Mouse (Mus musculus) MEL (cell line): Measurements from ENCODE around the gene Nprl3.

Source experiments
- CTCF ChIP-seq, 3 experiments: IDR thresholded peaks in 2 of 3; conservative IDR thresholded peaks in 1 of 3; 2 replicates each; pipeline ENCODE4 v1.5.1; 2011 to 2012; ENCODE audit warnings: low read length in 3 of 3, low read depth in 2 of 3, mild to moderate bottlenecking in 2 of 3, improper control_type of control experiment in 1 of 3, inconsistent platforms in 1 of 3, mixed read lengths in 1 of 3, moderate library complexity in 1 of 3; ENCODE audit not compliant: control insufficient read depth in 1 of 3, insufficient read depth in 1 of 3, poor library complexity in 1 of 3, severe bottlenecking in 1 of 3
- EP300 ChIP-seq, 2 experiments: IDR thresholded peaks; 2 replicates each; pipeline ENCODE4 v1.6.1; 2011; ENCODE audit warnings: improper control_type of control experiment in 2 of 2, low read length in 2 of 2, low read depth in 1 of 2, mild to moderate bottlenecking in 1 of 2
- GATA1 ChIP-seq: IDR thresholded peaks from 2 replicates; pipeline ENCODE4 v1.6.1; 2011; ENCODE audit warnings: low read depth, low read length, improper control_type of control experiment
- HCFC1 ChIP-seq: IDR thresholded peaks from 2 replicates; pipeline ENCODE4 v1.6.1; 2012; ENCODE audit warnings: low read depth, mild to moderate bottlenecking, inconsistent platforms, low read length, improper control_type of control experiment, moderate library complexity
- JUND ChIP-seq: IDR thresholded peaks from 2 replicates; pipeline ENCODE4 v1.6.1; 2011; ENCODE audit warnings: low read depth, mild to moderate bottlenecking, improper control_type of control experiment, low read length
- MAFK ChIP-seq: IDR thresholded peaks from 2 replicates; pipeline ENCODE4 v1.6.1; 2011; ENCODE audit warnings: low read depth, mild to moderate bottlenecking, low read length, improper control_type of control experiment, borderline replicate concordance
- MAX ChIP-seq: IDR thresholded peaks from 2 replicates; pipeline ENCODE4 v1.6.1; 2011; ENCODE audit warnings: low read length, improper control_type of control experiment
- MYC ChIP-seq: IDR thresholded peaks from 2 replicates; pipeline ENCODE4 v1.6.1; 2011; ENCODE audit warnings: low read depth, mild to moderate bottlenecking, low read length, improper control_type of control experiment, moderate library complexity
- POLR2A ChIP-seq, 2 experiments: IDR thresholded peaks; 2 replicates each; pipeline ENCODE4 v1.6.1; 2011 to 2012; ENCODE audit warnings: low read length in 2 of 2, mild to moderate bottlenecking in 2 of 2, control low read depth in 1 of 2, improper control_type of control experiment in 1 of 2, low read depth in 1 of 2, moderate library complexity in 1 of 2; ENCODE audit not compliant: control insufficient read depth in 1 of 2, insufficient read depth in 1 of 2, poor library complexity in 1 of 2
- RCOR1 ChIP-seq: IDR thresholded peaks from 2 replicates; pipeline ENCODE4 v1.6.1; 2012; ENCODE audit warnings: low read depth, mild to moderate bottlenecking, inconsistent platforms, low read length, improper control_type of control experiment
- USF1 ChIP-seq: IDR thresholded peaks from 2 replicates; pipeline ENCODE4 v1.6.1; 2014; ENCODE audit warnings: low read depth, mild to moderate bottlenecking, inconsistent platforms, low read length, improper control_type of control experiment, moderate library complexity
- ZNF384 ChIP-seq: IDR thresholded peaks from 2 replicates; pipeline ENCODE4 v1.6.1; 2012; ENCODE audit warnings: low read depth, mild to moderate bottlenecking, inconsistent platforms, low read length, improper control_type of control experiment

DNA sequence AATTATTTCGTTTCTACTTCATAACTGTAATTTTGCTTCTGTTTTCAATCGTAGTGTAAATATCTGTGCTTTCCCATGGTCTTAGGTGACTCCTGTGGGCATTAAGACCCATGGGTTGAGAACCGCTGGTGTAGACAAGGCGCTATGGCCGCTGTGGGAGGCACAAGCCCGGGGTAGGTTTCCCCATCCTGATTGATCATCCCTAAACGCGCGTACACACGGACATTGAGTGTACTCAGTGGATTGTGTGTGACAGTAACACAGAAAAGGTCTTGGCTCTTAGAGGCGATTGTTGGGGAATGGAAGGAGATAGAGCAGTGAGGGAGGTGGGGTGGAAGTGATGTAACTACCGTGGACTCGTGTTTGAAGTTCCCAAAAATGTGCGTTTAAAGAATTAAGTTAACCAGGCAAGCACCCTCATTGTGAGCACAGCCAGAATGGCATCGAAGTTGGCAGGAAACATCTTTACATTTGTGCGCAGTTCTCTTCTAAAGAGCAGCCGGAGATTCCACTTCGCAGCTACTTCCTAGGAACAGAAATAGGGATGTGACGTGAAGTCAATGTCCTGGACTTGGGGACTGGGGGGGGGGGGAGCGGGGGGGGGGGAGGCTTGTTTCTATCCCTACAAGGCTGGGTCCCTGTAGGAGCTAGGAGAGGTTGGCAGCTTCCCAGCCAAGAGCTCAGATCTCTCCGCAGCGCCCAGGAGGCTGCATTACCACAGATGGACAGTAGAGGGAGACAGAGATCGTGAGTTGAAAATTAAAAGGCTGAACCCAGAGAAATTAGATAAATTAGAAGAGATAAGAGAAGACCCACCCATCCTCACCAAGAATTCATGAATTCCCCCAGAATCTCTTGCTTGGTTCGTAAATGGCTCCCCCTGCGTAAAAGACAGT is 85.3 kb downstream of the Nprl3 start:
- peak; percentile 86 for TF ChIP-seq GATA1
- 0 out of 2 replicates have a peak, but pooled peaks have one; percentile 25 for TF ChIP-seq HCFC1
- TF ChIP-seq MAX, result no peak
- TF ChIP-seq CTCF (IDR thresholded peaks at IDR 0.05 in 2 of 3, conservative IDR thresholded peaks at IDR 0.05 in 1 of 3; ENCODE audit: control insufficient read depth in 1 of 3, insufficient read depth in 1 of 3, low read depth in 2 of 3, low read length in 3 of 3, poor library complexity in 1 of 3, severe bottlenecking in 1 of 3), result peak in 2 of 3 experiments; percentile 89 to 93
- TF ChIP-seq POLR2A (IDR thresholded peaks at IDR 0.05; ENCODE audit: control insufficient read depth in 1 of 2, insufficient read depth in 1 of 2, low read depth in 1 of 2, low read length in 2 of 2, poor library complexity in 1 of 2), result no peak
- TF ChIP-seq MYC, result no peak
- peak; percentile 45; the same call in 1 of the 2 replicates for TF ChIP-seq RCOR1
- TF ChIP-seq EP300 (IDR thresholded peaks at IDR 0.05; ENCODE audit: low read depth in 1 of 2, low read length in 2 of 2), result 0 out of 4 replicates have a peak, but pooled peaks of 1 of the 2 experiments have one; percentile 6
- TF ChIP-seq ZNF384, result peak; percentile 38
- TF ChIP-seq USF1, result no peak
- no peak for TF ChIP-seq MAFK
- peak; percentile 72 for TF ChIP-seq JUND
